Mouse (Mus musculus) Patski (cell line): Measurements from ENCODE around the gene Rerg. TPM values are rescaled to one million over a fixed set of nuclear protein-coding genes. Genes with fewer than 3 reads are reported as not detected.
A peak's percentile ranks its signal among the peaks of the same experiment; 100 is the strongest.

Experiments used
- ATAC-seq: fragments of 100-300 bp; one replicate; pipeline ENCODE4 v1.8.0; 2021
- CTCF ChIA-PET: fragments of 350-600 bp; sonication (Branson Sonifier 250); formaldehyde crosslinking; loops from one replicate; lab custom pipeline; 2022; ENCODE audit warnings: inconsistent platforms; lab: Charles Lee
- POLR2A ChIA-PET: fragments of 350-600 bp; sonication (Branson Sonifier 250); formaldehyde crosslinking; loops from one replicate; lab custom pipeline; 2022; ENCODE audit warnings: antibody characterized with exemption, inconsistent platforms; lab: Charles Lee
- DNase-seq: peaks from one replicate; pipeline ENCODE4 v3.0.0-alpha.2; 2011; ENCODE audit warnings: low read depth, low spot score
- H3K27me3 ChIP-seq: fragments of 371-371 bp; one replicate; pipeline ENCODE4 v1.5.1; 2021
- CTCF ChIP-seq: fragments of 100-300 bp; IDR thresholded peaks from one replicate; pipeline ENCODE4 v1.5.1; 2021
- in situ Hi-C: fragments of 300-500 bp; cut with MboI; formaldehyde crosslinking; loops from 3 replicates; pipeline ENCODE4 v1.11.1; 2018; ENCODE audit warnings: low pct_unique_long_range_greater_than_20kb, mixed read lengths
- polyA plus RNA-seq: library from polyadenylated mRNA; unstranded; gene quantifications from one replicate; pipeline ENCODE4 v1.2.3, GENCODE M21; 2021

Gene Rerg
- polyA plus RNA-seq, 1 experiment from 2014 or later: 2.3 TPM

DNA sequence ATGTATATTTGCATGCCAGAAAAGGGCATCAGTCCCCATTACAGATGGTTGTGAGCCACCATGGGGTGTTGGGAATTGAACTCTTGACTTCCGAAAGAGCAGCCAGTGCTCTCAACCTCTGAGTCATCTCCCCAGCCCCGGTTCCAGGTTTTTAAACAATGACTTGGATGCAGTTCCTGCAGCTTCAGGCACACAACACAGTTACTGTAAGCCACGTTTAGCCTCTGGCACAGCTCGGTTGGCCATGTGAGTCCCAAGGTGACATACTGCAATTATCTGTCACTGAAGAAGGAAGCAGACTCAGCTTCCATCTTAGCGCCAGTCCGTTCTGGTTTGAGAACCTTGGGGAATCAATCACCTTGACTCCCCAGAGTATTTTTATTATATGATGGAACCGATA, 55.4 kb downstream of the Rerg start:
- DNase-seq (no peak), ATAC-seq (no peak)
- no peak for TF ChIP-seq CTCF
- H3K27me3 ChIP-seq: no peaks in the 10 kb centered on the region
- POLR2A ChIA-PET: no interaction called here
- in situ Hi-C loops: no loop called here
- CTCF ChIA-PET: interaction anchor here (1.0 kb wide), 1 partner anchor 19 kb away, joined by 3 read pairs; no protein-coding TSS in a partner anchor

DNA sequence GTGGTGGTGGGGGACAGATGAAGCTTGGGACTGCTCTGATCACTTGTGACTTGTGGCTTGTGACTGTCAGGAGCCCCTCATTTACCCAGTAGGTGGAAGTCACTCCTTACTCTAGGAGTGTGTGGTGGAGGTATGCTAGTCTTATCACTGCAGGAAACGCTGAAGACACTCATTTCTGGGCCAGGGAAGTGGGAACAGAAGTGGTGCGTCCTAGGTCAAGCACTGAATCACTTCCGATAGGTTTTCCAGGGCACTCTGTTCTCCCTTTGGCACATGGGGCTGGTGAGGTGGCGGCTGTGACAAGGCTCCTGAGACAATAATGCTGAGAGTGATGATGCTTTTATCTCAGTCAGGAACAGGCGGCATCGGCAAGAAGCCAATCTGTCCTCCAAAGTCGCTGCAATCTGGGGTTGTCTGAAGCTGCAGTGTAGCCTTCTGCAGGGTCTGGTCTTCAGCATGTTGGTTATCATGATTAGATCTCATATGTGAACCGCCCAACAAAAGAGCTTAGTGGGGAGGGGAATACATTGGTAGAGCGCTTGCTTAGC, 59.0 kb downstream of the Rerg start:
- ChIA-PET CTCF (interaction anchor here (1.3 to 1.4 kb wide), 2 partner anchors 12 to 58 kb away, joined by 3 to 5 read pairs; partner anchors contain the start of gene Rerg), POLR2A (no interaction called here)
- no peaks in the 10 kb centered on the region for H3K27me3 ChIP-seq
- ATAC-seq: no peak
- TF ChIP-seq CTCF: no peak
- in situ Hi-C loops: no loop called here
- no peak for DNase-seq

DNA sequence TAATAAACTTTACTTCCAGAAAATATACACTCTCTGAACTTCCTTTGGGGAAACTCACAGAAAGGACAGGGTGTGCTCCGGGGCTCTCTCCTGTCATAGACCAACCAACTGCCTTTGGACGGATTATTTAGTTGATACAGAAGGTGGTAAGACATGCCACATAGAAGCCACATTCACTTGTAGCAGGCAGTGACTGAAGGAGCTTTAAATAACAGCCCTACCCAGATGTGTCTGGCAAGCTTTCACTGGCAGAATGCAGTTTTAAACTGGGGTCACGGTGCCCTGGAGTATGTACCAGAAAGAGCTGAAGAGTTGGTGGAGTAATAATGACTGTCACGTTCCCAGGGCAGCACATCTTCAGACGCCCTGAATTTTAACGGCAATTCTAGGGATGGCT, 59.5 kb downstream of the Rerg start:
- ChIA-PET POLR2A (no interaction called here), CTCF (interaction anchor here (1.3 kb wide), 1 partner anchor 13 kb away, joined by 5 read pairs; no protein-coding TSS in a partner anchor)
- in situ Hi-C loops: no loop called here
- H3K27me3 ChIP-seq: no peaks in the 10 kb centered on the region
- ATAC-seq: no peak
- no peak for TF ChIP-seq CTCF
- DNase-seq: no peak

DNA sequence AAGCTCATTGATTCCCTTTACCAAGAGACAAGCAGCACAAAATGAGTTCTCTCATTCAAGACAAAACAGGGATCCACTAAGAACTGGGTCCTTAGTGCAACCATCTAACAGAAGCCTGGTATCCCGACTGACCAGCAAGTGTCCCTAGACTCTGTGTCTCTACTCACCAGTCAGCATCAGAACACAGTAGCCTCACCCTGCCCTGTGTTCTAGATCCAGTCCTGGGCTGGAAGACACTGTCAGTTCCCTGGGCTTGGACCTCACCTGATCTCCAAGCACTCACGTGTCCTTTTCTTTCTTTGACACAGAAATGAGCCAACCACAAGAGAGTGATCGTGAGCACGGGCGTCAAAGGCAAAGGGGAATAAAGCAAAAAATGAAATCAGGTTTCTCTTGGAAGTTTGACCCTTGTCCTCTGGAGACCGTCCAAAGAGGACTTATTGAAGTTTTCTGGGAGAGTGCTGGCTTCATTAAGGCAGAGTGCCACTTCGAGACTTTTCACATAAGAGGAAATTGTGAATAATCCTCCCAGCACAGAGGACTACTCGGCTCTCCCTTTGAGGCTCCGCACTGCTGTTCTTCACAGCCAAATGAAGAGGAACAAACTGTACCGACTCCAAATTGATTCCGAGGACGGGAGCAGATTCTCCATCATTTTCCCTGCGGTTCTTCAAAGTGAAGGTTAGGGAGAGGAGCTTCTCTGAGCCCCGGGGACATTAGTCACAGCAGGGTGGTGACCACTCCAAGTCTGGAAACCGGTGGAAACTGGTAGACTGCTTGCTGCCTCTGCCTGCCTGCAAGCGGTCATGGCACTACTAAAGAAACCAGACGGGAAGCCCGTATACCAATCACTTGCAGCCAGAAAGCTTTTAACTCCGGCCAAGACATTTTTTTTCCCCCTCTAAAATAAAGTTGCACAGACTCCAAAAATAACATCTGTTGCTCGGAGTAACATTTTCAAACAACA, 60.2 kb downstream of the Rerg start:
- no peak for DNase-seq
- POLR2A ChIA-PET: no interaction called here
- H3K27me3 ChIP-seq: no peaks in the 10 kb centered on the region
- no peak for ATAC-seq
- TF ChIP-seq CTCF: no peak
- in situ Hi-C loops: no loop called here
- CTCF ChIA-PET: interaction anchor here (1.3 to 1.5 kb wide), 2 partner anchors 11 to 13 kb away, joined by 3 to 5 read pairs; no protein-coding TSS in a partner anchor

GRCm38 (mm10) chr6:137105285-137105684, 65.0 kb downstream of the Rerg start:
- DNase-seq (no peak), ATAC-seq (no peak)
- in situ Hi-C loops: no loop called here
- CTCF ChIA-PET: interaction anchor here (1.0 kb wide), 1 partner anchor 64 kb away, joined by 5 read pairs; no protein-coding TSS in a partner anchor
- no peak for TF ChIP-seq CTCF
- H3K27me3 ChIP-seq: no peaks in the 10 kb centered on the region
- POLR2A ChIA-PET: no interaction called here

DNA sequence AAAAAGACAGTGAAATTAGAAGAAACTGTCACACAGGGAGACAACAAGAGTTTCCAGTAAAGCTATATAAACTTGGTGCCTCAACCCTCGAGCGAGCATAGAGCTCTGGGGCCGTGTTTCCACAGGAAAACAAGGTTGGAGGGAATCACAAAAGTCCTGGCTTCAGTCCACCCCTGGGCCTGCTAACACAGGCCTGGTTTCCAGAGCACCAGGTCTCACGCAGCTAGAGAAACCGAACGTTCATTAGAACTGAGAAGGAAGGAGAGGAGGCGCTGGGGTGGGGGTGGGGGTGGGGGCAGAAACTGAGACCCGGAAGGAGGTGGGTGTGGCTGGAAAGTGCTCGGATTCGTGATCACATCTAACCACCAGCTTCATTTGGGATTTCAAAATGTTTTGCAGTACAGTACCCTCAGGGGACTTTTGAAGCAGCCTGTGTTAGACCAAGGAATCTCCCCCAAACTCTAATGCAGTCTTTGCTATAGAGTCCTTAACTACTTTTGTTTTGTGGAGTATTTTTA, 67.6 kb downstream of the Rerg start:
- no peak for TF ChIP-seq CTCF
- DNase-seq (no peak), ATAC-seq (no peak)
- in situ Hi-C loops: no loop called here
- ChIA-PET CTCF (no interaction called here), POLR2A (interaction anchor here (0.6 kb wide), 1 partner anchor 38 kb away, joined by 3 read pairs; no protein-coding TSS in a partner anchor)
- H3K27me3 ChIP-seq: no peaks in the 10 kb centered on the region

DNA sequence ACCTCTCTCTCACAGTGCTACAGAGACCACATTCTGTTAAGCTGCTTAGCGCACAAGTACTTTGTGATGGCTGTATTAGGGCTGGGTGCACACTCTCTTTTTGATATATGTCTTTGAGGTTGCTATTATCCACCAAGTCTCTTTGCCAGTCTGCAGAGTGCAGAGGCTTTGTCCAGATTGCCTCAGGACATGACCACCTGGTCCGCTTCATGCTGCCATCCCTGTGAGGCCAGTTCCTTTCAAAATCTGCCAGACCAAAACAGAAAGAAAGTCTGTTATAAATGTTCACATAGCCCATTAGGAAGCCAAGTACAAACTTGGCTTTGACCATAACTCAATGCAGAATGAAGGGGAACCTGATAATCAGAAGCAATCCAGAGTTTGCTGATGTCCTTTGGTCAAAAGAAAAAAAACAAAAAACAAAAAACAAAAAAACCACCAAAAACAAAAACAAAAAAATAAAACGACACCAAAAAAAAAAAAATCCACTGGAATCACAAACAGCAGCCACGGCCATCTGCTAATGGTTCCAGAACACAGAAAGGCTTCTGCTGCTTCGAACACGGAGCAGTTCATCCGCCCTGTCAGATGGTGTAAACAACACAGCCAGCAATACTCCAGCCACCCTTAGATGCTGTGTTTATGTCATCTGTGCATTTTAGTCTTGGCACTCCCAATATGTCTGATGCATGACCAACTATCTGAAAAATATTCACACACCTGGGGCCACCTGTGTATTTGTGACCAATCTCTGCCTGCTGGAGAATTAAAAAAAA, 68.2 kb downstream of the Rerg start:
- POLR2A ChIA-PET: no interaction called here
- in situ Hi-C loops: no loop called here
- CTCF ChIA-PET: no interaction called here
- ATAC-seq (no peak), DNase-seq (no peak)
- no peaks in the 10 kb centered on the region for H3K27me3 ChIP-seq
- TF ChIP-seq CTCF: no peak

- no peak for TF ChIP-seq CTCF
- in situ Hi-C loops: no loop called here
- ChIA-PET POLR2A (no interaction called here), CTCF (interaction anchor here (4.0 kb wide), 1 partner anchor 70 kb away, joined by 37 read pairs; the partner anchor contains the start of gene Rerg)
- no peaks in the 10 kb centered on the region for H3K27me3 ChIP-seq
- no peak for ATAC-seq
- no peak for DNase-seq
Measured at GRCm38 (mm10) chr6:137100259-137100658, 70.0 kb downstream of the Rerg start.

GRCm38 (mm10) chr6:137098232-137099191, 71.8 kb downstream of the Rerg start:
- POLR2A ChIA-PET: interaction anchor here (1.5 kb wide), 1 partner anchor 70 kb away, joined by 4 read pairs; no protein-coding TSS in a partner anchor

More at GRCm38 (mm10) chr6:137098232-137099191, 71.8 kb downstream of the Rerg start:
- CTCF ChIA-PET: interaction anchor here (1.0 to 4.0 kb wide), 13 partner anchors 9 to 93 kb away, joined by 3 to 37 read pairs (median 5); partner anchors contain the start of gene Rerg
- peak; percentile 85 for TF ChIP-seq CTCF
- DNase-seq (no peak), ATAC-seq (no peak)
- H3K27me3 ChIP-seq: no peaks in the 10 kb centered on the region
- in situ Hi-C loops: loop anchor here (5.0 to 25.0 kb wide), 2 partner anchors 74 to 289 kb away; partner anchors contain the start of gene Rerg
